Mouse (Mus musculus) macrophage (primary cell): ENCODE results near the gene Fpr-rs3. TPM values are rescaled to one million over a fixed set of nuclear protein-coding genes. Genes with fewer than 3 reads are reported as not detected.

Experiments used
- H3K27ac ChIP-seq: fragments of 350-480 bp; formaldehyde crosslinking; 2 replicates; pipeline ENCODE4 v1.9.0; 2021
- H3K36me3 ChIP-seq: fragments of 350-480 bp; formaldehyde crosslinking; 2 replicates; pipeline ENCODE4 v1.9.0; 2021; ENCODE audit errors: inconsistent target
- H3K4me3 ChIP-seq: fragments of 350-480 bp; formaldehyde crosslinking; 2 replicates; pipeline ENCODE4 v1.9.0; 2021; ENCODE audit errors: inconsistent target
- H3K79me2 ChIP-seq: fragments of 350-480 bp; formaldehyde crosslinking; 2 replicates; pipeline ENCODE4 v1.9.0; 2021; ENCODE audit errors: inconsistent target
- WGBS: methylation state at CpG from one replicate; pipeline ENCODE4 v1.1.7; 2026; ENCODE audit warnings: inconsistent platforms; ENCODE audit not compliant: missing documents; 5-methylcytosine and 5-hydroxymethylcytosine counted together
- polyA plus RNA-seq: library from polyadenylated mRNA; stranded (reverse); fragments of 250-400 nt; gene quantifications from 3 replicates; pipeline ENCODE4 v1.2.4, GENCODE M21; 2018; ENCODE audit warnings: inconsistent platforms
- total RNA-seq, 78 experiments: library from RNA; depleted of rRNA; stranded (reverse); fragments of 250-400 nt; gene quantifications; 1 replicate in 9 of 78; 2 replicates in 24 of 78; 3 replicates in 43 of 78; 4 replicates in 2 of 78; pipeline ENCODE4 v1.2.4; 2018; ENCODE audit warnings: inconsistent platforms in 56 of 78

Gene Fpr-rs3
- total RNA-seq (2018; cell fraction: chromatin; rRNA removed) = not detected
- total RNA-seq (2018; cell fraction: cytosol; rRNA removed) = not detected
- not detected for total RNA-seq (2018; cell fraction: nucleus; rRNA removed)
- polyA plus RNA-seq = not detected in 3 replicates

DNA sequence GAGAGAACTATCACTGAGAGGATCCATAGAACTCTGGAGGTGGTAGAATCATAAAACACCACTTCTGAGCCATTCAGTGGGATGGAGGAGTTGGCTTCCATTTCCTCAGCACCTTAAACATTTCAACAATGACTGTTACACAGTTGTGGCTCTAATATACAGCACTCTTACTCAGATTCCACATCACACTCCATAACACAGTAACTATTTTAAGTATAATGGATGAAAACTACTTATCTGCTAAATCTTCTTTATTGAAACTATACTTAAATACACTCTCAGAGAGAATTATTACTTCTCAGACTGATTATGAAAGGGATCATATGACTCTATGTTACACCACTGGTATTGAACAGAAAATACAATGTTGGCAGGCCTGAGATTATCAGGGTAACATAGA lies at the start of gene Fpr-rs3:
Gene Fpr-rs3, minus strand, starts transcription at position 101 of the 400 bp plus-strand sequence.
- no peak within 1 kb of the TSS for H3K27ac ChIP-seq

DNA sequence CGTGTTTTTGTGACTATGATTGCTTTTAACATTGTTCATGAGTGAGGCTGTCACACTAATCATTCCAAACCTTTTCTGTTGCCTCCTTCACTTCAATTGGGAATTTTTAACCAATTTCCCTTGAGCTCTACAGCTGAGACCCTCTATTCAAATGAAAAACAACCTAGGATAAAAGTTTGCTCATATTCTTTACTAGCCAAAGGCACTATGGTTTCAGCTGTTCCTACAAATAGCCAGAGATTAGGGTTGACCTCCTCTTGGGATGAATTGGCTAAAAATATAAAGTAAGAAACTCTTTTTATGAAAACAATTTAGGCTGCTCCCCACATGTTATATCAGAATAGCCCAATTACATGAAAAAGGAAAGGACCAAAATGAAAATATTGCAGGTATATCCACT lies 28.4 kb downstream of the Fpr-rs3 start, which contains the start of gene Vmn2r110:
Gene Vmn2r110, minus strand, starts transcription at position 101 of the 400 bp plus-strand sequence.
- H3K36me3 ChIP-seq = no peaks in the 10 kb centered on the region
- H3K27ac ChIP-seq = no peak within 1 kb of the TSS
- no peaks in the 10 kb centered on the region for H3K79me2 ChIP-seq
- H3K4me3 ChIP-seq = no peak within 1 kb of the TSS
- WGBS = 17% methylated on average over 1 of the region's 1 CpGs

More for the DNA sequence above, at the start of gene Fpr-rs3:
- Histone ChIP-seq H3K4me3 (no peak within 1 kb of the TSS), H3K36me3 (no peaks in the 10 kb centered on the region), H3K79me2 (no peaks in the 10 kb centered on the region)

Other genes with a start within 250 kb of the Fpr-rs3 start
- gene Vmn1r224, start 210.7 kb downstream of the Fpr-rs3 start, polyA plus RNA-seq = not detected in 3 replicates
- gene Vmn2r108, start 143.5 kb downstream of the Fpr-rs3 start, polyA plus RNA-seq = not detected in 3 replicates
- not detected in 3 replicates for gene Vmn1r225, start 126.7 kb downstream of the Fpr-rs3 start, polyA plus RNA-seq
- not detected in 3 replicates for gene Vmn2r109, start 60.1 kb downstream of the Fpr-rs3 start, polyA plus RNA-seq
- gene Vmn2r110, start 28.5 kb downstream of the Fpr-rs3 start, polyA plus RNA-seq = not detected in 3 replicates
- not detected in 3 replicates for gene Vmn1r226, start 58.0 kb upstream of the Fpr-rs3 start, polyA plus RNA-seq
- not detected in 3 replicates for gene Vmn1r227, start 105.0 kb upstream of the Fpr-rs3 start, polyA plus RNA-seq
- gene Vmn1r228, start 161.3 kb upstream of the Fpr-rs3 start, polyA plus RNA-seq = not detected in 3 replicates
- gene Vmn1r229, start 186.7 kb upstream of the Fpr-rs3 start, polyA plus RNA-seq = not detected in 3 replicates
- gene Vmn1r230, start 215.6 kb upstream of the Fpr-rs3 start, polyA plus RNA-seq = not detected in 3 replicates